Mouse (Mus musculus) CH12F3 (cell line): ENCODE results near the gene Lrch1.

Source experiments
- in situ Hi-C: fragments of 300-500 bp; cut with MboI; formaldehyde crosslinking; loops from 2 replicates; pipeline ENCODE4 v1.14.3; 2020; ENCODE audit warnings: low sequenced_read_pairs

Gene Lrch1

DNA sequence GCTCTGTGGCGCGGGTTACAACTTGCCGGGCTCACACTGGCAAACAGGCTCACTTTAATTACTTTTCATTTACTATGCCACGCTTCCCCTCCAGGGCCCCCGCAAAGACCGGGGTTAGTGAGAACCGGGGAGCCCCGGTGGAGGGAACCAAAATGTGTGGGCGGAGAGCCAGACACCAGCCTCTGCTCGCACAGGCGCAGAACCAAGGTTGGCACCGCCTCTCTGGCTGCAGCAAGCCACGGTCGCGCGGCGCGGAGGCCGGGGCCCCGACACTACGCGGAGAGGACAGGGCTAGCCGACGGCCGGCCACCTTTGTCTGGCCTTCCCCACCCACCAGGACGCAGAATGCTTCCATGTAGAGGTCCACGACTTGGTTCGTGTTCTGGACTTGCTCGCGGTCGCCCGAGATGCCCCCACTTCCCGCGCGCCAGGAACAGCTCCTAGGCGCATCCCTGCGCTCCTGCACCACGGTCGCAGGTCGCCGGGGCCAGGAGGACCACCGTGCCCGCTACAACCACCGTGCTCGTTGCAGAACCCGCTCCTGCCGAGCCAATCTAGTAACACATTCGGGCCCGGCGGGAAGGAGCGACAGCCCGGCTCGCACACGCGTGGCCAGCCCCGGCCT, 813 bp downstream of the Lrch1 start:
- in situ Hi-C loops, result no loop called here

DNA sequence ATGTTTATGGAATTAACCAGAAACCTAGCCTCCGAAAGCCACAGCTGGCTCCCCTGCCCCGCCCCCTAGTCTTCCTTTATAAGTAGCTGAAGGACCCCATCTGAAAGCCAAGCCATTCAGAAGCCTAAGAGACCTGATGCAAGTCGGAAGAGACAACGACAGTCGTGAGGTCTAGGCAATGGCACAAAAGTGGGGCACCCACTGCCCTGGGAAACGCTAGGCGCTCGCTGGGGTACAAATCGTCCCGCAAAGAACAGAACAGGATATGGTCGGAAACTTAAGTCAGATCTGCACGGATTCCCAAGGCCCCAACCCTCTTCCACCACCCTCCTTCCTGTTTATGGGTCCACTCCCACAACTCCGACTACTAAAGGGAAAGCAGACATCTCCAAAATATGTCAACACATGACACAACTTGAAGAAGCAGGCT, 1.3 kb downstream of the Lrch1 start:
- in situ Hi-C loops, result no loop called here

DNA sequence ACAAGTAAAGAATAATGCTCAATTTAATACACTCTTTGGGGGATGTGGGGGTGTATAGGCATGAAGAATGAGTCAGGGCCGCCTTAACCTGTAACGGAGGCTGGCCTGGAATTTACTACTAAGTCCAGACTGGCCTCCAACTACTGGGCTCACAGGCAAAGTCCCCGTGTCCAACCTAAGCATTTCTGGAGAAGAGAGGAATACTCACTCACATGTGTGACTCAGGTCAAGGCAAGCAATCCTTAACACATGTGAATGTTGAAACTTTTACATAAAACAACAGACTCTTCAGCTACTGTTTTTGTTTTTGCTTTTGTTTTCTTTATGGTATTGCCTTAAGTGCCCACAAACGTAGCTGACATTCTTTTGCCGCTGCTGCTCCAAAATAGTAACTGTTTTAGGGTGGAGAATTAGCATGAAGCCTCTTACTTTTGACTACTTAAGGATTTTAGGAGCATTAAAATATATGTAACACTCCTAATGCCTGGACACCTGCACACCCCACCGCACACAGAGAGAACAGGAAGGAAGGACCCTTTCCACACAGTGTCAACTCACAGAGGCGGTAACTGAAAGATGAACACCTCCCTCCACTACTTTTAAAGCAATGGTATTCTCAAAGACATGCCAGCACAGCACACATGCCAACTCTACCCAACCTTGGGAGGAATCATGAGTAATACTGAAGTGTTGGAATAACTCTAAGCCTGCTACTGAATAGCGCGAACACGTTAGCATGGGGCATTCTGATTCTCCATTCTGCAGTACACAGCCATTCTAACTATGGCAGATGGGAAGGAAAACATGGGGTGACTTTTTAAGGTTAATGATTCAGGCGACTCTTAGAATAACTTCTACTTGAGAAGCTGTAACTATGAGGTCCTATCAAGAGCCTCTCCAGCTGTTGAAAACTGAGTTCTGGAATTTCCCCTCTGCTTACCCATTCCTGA, 2.1 kb downstream of the Lrch1 start:
- in situ Hi-C loops, result no loop called here

DNA sequence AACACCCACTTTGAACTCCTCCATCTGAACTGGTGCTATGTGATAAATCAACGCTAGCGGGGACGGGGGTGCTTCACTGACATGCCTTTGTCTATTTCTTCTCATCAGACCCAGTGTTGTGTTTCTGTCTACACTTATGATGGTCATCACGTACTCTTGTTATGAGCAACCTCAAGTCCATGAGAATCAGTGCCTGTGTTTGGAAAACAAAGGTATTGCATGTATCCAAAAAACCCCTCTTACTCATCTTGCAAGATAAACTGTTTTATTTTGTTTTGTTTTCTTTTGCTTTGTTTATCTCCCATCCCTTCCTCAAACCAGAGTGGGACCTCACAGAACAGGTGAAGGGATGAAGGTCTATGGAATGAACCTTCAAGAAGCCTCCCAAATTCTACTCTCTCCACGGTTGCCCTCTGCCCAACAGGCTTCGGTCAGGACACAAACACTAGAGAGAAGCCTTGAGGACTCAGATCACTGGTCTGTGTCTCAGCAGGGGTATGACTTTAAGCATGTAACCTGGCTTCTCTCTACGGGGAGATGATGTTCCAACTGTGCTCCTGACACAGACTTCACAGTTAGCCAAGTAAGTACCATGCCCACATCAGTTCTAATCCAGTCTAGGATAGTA, 3.4 kb downstream of the Lrch1 start:
- in situ Hi-C loops, result no loop called here

DNA sequence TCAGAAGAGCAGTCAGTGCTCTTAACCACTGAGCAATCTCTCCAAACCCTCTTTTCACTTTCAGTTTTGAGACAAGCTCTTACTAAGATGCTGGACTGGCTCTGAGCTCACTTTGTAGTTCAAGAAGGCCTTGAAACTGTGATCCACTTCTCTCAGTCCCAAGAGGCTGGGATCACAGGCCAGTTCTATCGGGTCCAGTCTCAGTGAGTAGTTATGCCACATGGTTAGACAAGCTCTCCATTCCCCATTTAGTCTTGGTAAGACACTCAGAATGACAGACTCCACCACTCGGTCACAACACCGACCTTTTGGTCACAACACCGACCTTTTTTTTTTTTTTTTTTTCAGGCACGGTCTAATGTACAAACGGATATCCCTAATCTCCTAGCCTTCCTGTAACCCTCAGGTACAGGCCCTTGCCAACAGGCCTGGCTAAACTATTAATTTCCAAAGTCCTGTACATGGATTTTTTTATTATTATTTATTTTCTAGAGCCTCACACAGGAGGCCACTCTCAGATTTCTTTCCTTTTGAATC, 4.0 kb downstream of the Lrch1 start:
- in situ Hi-C loops, result no loop called here

DNA sequence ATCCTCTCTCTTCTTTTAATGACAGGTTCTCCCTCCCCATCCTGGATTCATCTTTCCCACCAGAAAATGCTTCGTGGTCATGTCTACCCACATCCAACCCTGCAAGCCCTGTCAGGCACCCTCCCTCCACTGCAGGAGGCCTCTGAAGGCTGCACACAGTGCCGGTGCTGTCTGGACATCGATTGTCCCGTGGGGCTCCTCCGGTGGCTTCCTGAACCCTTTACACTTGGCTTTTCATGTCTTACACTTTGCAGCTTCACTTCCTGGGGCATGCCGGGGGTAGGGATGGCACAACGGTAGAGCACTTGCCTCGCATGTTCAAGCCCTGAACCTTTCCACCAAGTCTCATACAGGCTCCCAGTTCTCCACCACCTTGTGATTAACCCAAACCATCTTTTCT, 4.7 kb downstream of the Lrch1 start:
- in situ Hi-C loops, result no loop called here

DNA sequence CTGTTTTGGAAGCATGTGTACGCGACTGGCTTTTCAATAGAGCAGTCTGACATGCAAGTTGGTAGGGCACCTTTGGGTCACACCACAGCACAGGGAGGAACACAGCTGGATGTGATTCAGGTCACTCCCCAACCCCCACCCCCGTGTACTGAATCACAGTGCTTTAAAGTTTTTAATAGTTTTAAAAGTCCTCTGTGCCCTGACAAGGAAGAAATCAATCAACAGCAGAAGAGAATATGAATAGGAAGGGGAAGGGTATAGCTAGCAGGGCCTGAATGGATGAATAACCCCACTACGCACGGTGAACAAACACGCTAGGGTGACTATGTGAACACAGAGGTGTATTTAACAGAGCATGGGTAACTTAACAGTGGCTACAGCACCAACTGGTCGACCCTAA, 6.1 kb downstream of the Lrch1 start:
- in situ Hi-C loops, result no loop called here

DNA sequence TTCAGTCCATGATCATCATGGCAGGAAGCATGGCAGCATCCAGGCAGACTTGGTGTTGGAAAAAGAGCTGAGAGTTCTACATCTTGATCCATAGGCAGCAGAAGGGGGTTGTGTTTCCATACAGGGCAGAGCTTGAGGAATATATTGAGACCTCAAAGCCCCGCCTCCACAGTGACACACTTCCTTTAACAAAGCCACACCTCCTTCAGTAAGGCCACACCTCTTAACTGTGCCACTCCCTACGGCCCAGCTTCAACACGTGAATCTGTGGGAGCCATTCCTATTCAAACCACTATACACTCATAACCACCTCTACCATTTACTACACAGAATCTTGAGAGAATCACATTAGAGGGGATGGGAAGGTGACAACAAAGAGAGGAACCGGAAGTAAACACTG, 6.9 kb downstream of the Lrch1 start:
- in situ Hi-C loops, result no loop called here

DNA sequence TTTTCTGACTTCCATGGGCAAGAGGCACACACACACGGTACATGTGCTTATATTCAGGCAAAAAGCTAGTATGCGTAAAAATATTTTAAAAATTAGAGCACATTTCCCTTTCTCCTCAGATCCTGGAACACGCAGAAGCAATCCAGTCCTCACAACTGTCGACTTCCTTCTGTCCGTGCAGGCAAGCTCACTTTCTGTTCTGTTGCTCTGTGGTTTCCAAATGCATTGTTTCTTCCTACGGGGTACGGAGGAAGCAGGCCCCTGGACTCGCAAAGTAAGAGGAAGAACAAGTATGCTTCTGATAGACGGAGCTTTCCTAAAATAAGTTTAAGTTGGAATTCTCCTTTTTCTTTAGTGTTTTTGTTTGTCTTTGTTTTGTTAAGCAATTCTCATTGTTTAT, 8.3 kb downstream of the Lrch1 start:
- in situ Hi-C loops, result no loop called here

DNA sequence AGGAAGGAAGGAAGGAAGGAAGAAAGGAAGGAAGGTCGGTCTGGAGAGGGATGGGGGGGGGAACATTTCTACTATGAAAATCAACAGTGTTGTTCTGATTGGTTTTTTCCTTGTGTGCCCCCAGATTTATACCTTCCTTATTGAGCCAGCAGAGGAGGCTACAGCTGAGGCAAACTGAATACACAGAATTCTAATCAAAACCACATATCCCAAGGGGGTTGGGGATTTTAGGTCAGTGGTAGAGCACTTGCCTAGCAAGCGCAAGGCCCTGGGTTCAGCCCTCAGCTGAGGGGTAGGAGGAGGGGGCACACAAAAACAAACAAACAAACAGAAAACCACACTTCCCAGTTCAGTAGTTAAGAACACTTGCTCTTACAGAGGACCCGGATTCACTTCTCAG, 8.8 kb downstream of the Lrch1 start:
- in situ Hi-C loops, result no loop called here

DNA sequence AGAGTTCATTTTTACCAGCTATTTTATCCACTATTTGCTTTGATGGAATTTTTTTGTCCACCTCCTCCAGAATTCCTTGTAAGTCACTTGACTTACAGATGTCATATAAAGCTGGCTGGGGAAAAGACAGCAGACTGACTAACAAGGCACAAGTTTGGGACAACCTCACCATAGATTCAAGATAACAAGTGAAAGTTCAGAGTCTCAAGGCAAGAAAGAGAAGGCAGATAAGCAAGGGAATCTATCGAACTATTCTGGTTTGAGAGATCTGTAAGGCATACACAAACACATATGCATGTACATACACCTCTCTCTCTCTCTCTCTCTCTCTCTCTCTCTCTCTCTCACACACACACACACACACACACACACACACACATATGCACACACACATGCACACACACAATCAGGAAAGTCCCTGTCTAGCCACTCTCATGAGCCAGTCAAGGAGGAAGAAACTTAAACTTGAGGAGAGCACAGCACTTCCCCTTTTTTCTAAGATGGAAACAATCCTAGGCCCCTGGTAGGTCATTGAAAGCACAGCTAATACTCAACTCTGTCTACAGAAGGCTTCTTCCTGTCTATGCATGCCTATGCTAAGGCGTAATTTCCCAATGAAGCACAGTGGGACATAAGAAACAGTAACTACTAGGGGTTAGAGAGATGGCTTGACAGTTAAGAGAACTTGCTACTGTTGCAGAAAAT, 11.0 kb downstream of the Lrch1 start:
- in situ Hi-C loops, result no loop called here

DNA sequence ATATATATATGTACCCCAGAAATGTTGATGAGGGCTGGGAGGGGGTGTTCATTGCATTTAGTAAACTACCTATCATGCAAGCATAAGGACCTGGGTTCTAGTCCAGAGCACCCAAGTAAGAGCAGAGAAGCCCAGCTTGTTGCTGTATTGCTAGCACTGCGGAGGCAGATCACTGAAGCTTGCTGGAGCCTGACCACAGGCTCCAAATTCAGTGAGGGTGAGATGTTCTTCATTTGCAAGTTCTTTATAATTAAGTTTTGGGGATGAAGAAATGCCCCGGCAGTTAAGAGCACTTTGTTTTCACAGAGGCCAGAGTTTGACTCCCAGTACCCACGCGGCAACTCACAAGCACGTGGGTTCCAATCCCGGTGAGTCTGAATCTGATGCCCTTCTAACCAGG, 12.6 kb downstream of the Lrch1 start:
- in situ Hi-C loops, result no loop called here

DNA sequence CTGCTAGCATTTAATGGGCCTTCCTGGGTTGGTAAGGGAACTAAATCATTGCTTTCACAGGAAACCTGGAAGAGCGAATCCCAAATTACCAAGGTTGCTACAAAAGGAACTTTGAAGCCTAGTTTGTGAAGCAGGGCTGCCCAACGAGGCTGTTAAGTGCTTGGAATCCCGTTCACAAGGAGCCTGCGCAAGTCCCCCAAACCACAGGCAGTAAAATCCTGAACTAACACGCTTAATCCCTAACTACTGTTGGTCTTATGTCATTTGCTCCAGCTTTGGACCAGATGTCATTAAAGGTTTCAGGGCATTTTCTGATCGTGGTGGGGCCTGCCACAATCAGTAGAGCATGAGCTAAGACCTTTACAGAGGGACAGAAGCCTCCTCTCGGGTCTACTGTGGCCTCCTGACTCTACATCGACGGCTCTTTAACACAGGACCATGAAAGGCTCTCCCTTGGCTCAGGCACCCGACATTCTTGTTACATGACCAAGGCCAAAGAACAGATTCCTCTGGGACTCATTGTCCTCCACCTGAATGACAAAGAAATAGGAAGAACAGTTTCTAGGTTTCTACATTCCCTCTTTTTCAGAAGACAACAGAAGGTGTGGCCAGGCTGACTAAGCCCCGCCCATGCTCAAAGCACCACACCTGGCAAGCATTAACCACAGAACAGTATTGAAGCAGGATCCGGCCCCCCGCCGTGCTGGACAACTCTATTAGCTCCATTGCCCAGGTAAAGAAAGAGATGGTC, 13.5 kb downstream of the Lrch1 start:
- in situ Hi-C loops, result no loop called here

DNA sequence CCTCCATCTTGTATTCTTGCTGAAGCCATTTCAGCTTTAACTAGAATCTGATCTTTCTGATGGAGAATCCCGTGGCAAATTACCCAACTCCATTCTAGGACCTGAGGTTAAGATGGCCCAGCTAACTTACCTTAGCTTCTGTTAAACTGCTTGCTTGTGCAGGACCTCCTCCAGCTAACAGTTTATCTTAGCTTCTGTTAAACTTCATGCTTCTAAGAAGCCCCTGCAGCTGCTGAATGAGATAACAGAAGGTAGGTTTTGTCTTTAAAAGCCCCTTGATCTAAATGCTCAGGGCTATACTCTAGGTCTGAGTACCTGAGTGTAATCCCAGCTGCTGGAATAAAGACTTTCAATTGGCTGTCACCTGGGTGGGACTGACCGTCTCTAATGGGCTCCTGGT, 17.9 kb downstream of the Lrch1 start:
- in situ Hi-C loops, result no loop called here

DNA sequence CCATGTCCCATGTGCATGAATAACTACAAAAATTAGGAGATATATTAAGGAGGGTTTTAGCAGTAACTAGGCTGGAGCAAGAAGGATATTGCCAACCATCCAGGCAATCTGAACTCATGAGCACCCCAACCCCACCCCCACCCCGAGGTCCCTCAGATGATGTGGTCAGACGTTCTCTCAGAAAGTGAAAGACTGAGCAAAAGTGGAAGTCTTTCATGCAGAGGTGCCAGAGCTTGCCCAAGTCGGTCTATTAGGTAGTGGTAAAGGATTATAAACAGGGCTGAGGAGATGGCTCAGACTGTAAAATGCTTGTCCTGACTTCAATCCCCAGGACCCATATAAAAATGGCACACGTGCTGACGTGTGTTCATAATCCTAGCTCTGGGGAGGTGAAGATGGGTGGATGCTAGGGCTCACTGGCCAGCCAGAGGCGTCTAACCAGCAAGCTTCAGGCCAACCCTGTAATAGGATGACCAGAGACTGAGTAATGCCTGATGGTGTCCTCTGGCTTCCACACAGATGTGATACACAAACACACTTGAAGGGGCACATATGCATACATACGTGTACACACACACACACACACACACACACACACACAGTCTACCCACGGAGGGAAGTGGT, 18.8 kb downstream of the Lrch1 start:
- in situ Hi-C loops, result no loop called here

DNA sequence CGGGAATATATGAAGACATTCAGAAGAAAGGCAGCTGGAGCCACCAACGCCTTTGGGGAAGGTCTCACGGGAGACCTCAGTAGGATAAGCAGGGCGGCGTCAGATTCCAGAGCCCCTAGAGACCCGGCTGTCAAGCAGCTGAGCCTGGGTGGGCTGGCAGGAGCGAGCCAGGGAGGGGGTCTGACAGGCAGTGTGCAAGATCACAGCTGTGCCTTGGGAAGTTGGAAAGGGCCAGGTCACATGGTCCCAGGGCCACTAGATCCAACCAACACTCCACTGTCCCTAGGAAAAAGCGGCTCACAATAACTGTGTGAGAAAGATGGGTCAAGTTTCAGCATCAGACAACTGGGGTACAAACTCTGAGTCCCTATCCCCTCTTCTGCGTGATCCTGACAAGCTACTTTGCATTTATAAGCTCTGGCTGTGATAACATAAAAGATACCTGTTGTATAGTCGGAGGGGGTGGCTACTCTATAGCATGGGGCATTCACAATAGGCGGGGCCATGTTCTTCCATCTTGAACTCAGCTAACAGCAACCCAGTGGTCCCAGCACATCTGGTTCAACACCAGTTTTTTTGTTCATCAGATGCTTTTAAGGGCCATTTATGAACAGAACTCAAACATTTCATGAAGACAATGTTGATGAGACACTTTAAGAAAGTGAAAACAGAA, 20.6 kb downstream of the Lrch1 start:
- in situ Hi-C loops, result no loop called here

DNA sequence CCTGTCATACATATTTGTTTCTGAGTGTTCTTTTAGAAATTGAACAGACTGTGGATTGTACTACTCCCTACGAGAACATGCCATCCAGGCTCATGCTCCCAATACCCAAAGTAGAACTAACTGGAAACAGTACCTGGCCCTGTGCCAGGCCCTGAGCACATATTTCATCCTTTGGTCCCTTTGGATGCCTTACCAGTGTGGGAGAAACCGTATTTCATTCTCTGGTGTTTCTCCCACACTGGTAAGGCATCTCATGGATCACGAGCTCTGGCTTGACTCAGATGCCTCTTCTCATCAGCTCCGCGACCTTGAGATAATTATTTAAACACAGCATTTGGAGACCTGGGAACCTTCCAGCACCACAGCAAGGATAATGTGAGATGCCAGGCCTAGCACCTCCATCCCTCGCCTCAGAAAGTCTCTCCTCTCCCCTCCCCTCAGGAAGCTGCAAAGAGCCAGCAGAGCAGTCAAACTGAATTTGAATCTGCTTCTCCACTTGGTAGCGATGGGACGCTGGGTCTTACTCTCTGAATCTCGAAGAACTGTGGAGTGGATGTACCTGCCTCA, 21.6 kb downstream of the Lrch1 start:
- in situ Hi-C loops, result no loop called here

DNA sequence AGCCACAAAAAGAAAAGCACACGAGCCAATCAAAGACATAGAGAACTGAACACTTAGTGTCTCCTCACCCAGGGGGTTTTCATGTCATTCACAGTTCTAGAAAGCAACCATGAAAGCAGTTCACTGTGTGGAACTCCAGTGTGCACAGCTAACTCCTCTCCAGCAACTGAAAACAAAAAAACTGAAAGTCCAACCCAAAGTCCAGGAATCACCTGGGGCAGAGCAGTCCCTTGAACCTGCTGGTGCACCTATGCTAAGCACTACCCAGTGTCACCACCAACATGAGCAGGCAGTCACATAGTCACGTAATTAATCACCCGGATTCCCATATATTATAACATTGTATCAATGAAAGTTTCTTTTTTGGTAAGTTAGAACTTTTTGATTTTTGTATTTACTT, 23.2 kb downstream of the Lrch1 start:
- in situ Hi-C loops, result no loop called here

DNA sequence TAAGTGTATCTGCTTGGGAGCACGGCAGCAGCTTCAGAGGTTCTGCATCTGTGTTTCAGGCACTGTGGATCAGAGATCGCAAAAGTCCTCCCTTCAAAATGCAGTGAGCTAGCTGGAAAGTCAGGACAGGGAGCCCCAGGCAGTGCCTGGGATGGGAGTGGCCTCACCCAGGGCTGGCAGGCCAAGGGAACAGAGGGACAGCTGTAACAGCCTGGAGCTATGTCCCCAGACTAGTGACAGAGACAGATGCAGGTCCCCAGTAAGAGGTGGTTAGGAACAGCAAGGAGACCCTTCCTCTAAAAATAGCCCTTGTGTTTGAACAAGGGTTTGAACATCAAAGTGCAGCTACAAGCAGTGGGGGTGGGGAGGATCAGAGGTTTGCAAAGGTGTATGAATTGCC, 23.6 kb downstream of the Lrch1 start:
- in situ Hi-C loops, result no loop called here
